Mouse (Mus musculus): ENCODE results near the gene Usp45. TPM values are rescaled to one million over a fixed set of nuclear protein-coding genes. Genes with fewer than 3 reads are reported as not detected.

The Usp45 gene
- polyA plus RNA-seq (2012; rRNA removed; ENCODE audit: low replicate concordance), result 1.2 and 1.5 TPM in 2 replicates

GRCm38 (mm10) chr4:21766863-21767304 is at the start of gene Usp45, which contains the start of gene Tstd3:
Gene Usp45, plus strand, starts transcription at chr4:21767156.
Gene Tstd3, minus strand, starts transcription at chr4:21767212.

GRCm38 (mm10) chr4:21727615-21728165 is 39.3 kb upstream of the Usp45 start, which contains the start of gene Ccnc:
Gene Ccnc, plus strand, starts transcription at chr4:21727701.

GRCm38 (mm10) chr4:21847481-21848286 is 80.7 kb downstream of the Usp45 start, which contains the start of gene Pnisr:
Gene Pnisr, plus strand, starts transcription at chr4:21847583.

GRCm38 (mm10) chr4:21879565-21880220 is 112.7 kb downstream of the Usp45 start, which contains the start of gene Coq3:
Gene Coq3, plus strand, starts transcription at chr4:21879673.

Other genes with a start within 250 kb of the Usp45 start
- not detected in 2 replicates for gene Prdm13, start 81.2 kb upstream of the Usp45 start, polyA plus RNA-seq (2012; rRNA removed; ENCODE audit: low replicate concordance)
- gene Ccnc, start 39.5 kb upstream of the Usp45 start, polyA plus RNA-seq (2012; rRNA removed; ENCODE audit: low replicate concordance), result 0.31 and 1.0 TPM in 2 replicates
- gene Tstd3, start 56 bp downstream of the Usp45 start, polyA plus RNA-seq (2012; rRNA removed; ENCODE audit: low replicate concordance), result 0.76 and 1.3 TPM in 2 replicates
- gene Pnisr, start 80.4 kb downstream of the Usp45 start, polyA plus RNA-seq (2012; rRNA removed; ENCODE audit: low replicate concordance), result 4.0 and 14.1 TPM in 2 replicates
- gene Coq3, start 112.5 kb downstream of the Usp45 start, polyA plus RNA-seq (2012; rRNA removed; ENCODE audit: low replicate concordance), result 0.76 and 0.98 TPM in 2 replicates
- gene Faxc, start 164.2 kb downstream of the Usp45 start, polyA plus RNA-seq (2012; rRNA removed; ENCODE audit: low replicate concordance), result 0.25 and 0.67 TPM in 2 replicates